Comparison of ENCODE assay signal across 8 mouse cellular contexts in genomic region chr9:64016648-64017400, GRCm38 (mm10). TPM values are rescaled to one million over a fixed set of nuclear protein-coding genes. Genes with fewer than 3 reads are reported as not detected.
DNase-seq lines count a peak whose midpoint lies in the region; TF ChIP-seq lines count a peak whose summit lies in the region.

No protein-coding gene starts in this region.

- H3K27ac ChIP-seq in embryonic fibroblast, embryonic 13.5 days (ENCODE audit: insufficient read depth, low read length): peak overlapping the region; percentile 4; the same call in 1 of the 2 replicates

- no peaks in the 10 kb centered on the region for H3K4me1 ChIP-seq in embryonic fibroblast, embryonic 13.5 days (ENCODE audit: control insufficient read depth, insufficient read depth, low read length)

- intact Hi-C loops in heart, postnatal 10 days (cut with DNase I): loop anchor here (2.0 kb wide), 1 partner anchor 24 kb away; no protein-coding TSS in a partner anchor

- no peak for TF ChIP-seq POLR2A in embryonic fibroblast, embryonic 13.5 days (IDR thresholded peaks at IDR 0.05; ENCODE audit: low read depth, low read length)

- DNase-seq in right cerebral cortex, postnatal 10 days (ENCODE audit: low spot score in 2 of 2): peak; percentile 31 to 52
- DNase-seq in right cerebral cortex, postnatal 25 days: no peak
- peak; percentile 79 for DNase-seq in heart, postnatal 10 days
- DNase-seq in kidney, postnatal 4 days: peak; percentile 71 to 80
- peak; percentile 80 for DNase-seq in mesoderm, embryonic 11.5 days (ENCODE audit: low read depth, low spot score)
- peak; percentile 44 to 64 for DNase-seq in urinary bladder, postnatal 36 days (ENCODE audit: low spot score in 2 of 2)
- DNase-seq in right cerebral cortex, adult 2 months (ENCODE audit: low spot score in 2 of 2): no peak

- peak overlapping the region; percentile 58 for H3K4me3 ChIP-seq in embryonic fibroblast, embryonic 13.5 days (ENCODE audit: insufficient read depth, low read length)

- TF ChIP-seq CTCF in embryonic fibroblast, embryonic 13.5 days (IDR thresholded peaks at IDR 0.05; ENCODE audit: borderline replicate concordance, insufficient read depth, low read length): no peak

RNA-seq across cellular contexts. Expression of gene Smad6, which starts 5.0 kb away (rescaled TPM):
- polyA plus RNA-seq in embryonic fibroblast, embryonic 13.5 days (2011; ENCODE audit: insufficient read length, low read depth, missing spikeins): 7.5 and 8.3 TPM in 2 replicates
- total RNA-seq in heart, postnatal 10 days (2021): 10 to 100 TPM; 16.1 to 19.4 TPM

Comparison
In these comparisons a context has a peak if more than half of its experiments do, and no peak if none do; other contexts are left out.
1. DNase-seq: peak in right cerebral cortex, postnatal 10 days (2 of 2), heart, postnatal 10 days (2 of 2), kidney, postnatal 4 days (2 of 2), mesoderm, embryonic 11.5 days (single experiment) and urinary bladder, postnatal 36 days (2 of 2); none in right cerebral cortex, postnatal 25 days (single experiment) and right cerebral cortex, adult 2 months (0 of 2).